Mouse (Mus musculus) erythroblast, embryonic 14.5 days (primary cell): ENCODE data around the gene Ids.
"Not testable (repeated sequence)": the region's sequence is repeated elsewhere in the genome, so short reads cannot be mapped to it uniquely, and the experiment has no call there.

Experiments used
- GATA1 ChIP-seq: IDR thresholded peaks from 2 replicates; pipeline ENCODE4 v1.6.1; 2012; ENCODE audit warnings: low read length, inconsistent platforms, mixed read lengths
- TAL1 ChIP-seq: IDR thresholded peaks from 3 replicates; pipeline ENCODE4 v1.6.1; 2012; ENCODE audit warnings: low read length, inconsistent platforms, mixed read lengths

DNA sequence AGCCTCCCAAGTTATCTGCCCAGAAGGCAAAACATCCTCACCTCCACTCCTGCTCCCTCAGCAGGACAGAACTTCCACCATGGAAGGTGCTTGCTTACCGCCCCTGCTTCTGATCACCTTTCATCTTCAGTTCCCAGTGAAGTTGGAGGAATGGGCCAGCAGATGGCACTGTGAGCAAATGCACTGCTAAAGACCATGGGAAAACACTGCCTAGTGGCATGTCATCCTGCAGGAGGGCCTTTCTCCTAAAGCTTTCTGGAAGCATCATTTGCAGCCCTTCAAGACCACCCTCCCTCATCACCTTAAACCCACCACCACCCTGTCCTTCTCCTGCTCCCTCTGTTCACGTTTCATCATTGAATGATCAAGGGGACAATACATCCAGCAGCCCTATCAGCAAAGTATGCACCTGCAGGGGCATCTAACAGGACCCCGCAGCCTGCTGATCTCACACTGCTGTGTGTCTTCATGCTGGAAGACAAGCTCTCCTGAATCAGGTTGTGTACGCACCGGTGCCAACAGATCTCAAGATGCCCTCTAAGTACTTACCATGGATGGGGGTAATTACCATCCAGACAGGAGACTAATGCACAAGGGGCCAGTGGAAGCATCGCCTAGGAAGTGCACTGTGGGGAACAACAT lies 9.7 kb upstream of the Ids start:
- TF ChIP-seq GATA1, TAL1: not testable (repeated sequence)
